Mouse (Mus musculus): ENCODE data around the gene Abcc1.

Abcc1 gene

DNA sequence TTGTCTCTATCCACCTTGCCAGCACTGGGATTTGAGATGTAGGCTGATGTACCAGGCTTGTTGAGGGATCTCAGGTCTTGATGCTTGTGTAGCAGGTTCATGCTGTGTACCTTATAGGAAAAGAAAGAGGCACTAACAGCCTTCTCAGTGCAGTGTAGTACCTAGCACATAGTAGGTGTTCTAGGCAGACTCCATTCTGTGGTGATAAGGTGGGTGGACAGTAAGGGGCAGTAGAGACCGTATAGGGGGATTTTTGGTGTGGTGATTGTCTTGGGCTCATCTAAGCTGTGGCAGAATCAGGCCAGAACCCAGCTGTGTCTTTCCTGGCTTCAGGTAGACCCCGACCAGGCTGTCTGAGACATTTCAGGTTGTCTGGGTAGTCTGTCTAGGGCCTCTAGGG is 15.0 kb downstream of the Abcc1 start:
- no peak for DNase-seq (ENCODE audit: low spot score)

DNA sequence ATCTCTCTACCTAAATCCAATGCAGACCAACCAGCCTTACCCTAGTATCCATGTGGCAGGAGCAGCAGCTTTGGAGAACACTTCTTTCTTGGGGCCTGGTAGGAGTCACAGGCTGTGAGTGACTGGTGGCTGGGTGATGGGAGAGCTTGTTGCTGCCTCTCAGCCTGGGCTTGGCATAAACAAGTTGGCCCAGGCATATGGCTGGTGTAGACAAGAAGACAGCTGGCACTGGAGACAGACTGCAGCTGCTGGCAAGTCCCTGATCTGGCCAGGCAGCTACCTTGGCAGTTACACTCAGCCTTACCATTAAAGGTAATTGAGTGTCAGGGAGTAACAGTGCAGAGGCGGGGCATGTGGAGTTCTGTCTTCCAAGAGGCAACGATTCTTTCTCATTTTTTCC is 16.0 kb downstream of the Abcc1 start:
- DNase-seq (ENCODE audit: low spot score), result no peak

DNA sequence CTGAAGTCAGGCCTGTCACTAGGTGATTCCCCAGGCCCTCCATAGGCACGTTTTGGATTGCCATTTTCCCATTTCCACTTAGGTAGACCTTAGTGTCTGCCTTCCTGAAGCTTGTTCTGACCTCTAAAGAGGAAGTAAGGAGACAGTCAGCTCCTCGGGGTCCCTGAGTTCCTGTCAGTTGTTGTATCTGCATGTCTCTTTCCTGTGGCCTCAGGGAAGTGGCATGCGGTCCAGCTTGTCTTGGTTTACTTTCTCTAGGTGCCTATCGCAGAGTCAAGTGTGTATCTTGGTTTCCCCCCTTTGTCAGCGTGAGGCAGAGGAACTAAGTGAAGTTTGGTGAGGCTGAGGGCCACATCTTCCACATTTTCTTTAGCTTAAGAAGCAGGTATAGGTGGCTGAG is 17.3 kb downstream of the Abcc1 start:
- DNase-seq (ENCODE audit: low spot score), result no peak

DNA sequence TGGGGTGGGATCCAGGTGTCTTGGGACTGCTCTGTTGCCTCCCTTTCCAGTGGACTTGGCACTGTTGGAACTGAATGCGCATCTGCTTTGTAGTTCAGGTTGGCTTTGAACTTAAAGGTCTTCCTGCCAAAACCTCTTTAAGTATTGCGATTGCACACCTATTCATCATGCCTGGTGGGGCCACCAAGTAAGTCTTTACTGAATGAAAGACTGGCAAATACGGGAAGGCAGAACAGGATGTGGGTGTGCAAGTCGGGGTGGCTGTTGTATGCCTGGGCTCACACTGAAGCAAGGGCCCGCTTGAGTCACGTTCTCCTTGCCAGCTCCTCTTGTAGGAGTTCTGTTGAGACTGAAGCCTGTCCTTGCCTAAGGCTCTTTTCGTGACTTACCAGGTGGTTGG is 18.5 kb downstream of the Abcc1 start:
- DNase-seq (ENCODE audit: low spot score), result no peak

DNA sequence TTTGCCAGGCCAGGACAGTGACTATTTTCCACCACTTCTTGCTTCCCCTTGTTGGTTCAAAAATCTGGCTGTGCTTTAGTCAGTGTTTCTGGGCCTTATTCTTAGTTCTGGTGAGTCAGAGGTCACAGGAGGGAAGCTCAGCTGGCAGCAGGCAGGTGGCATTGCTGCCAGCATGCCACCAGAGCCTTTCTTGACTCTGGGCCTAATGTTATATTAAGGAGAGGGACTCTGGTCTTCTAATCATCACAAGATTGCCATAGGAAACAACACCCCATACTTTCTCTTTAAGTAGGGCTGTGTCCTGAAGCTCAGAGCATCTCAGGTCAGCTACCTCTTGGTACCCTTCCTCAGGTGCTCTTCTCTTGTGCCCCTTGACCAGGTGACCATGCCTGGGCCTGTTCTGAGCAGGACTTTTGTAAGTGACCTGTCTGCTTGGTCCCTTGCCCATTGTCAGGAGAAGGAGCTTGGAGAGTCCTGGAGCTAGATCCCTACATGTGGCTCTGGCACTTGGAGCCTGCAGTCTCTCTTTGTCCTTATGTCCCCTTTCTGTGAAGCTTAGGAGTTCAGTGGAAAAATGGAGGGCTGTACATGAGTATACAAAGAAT is 19.8 kb downstream of the Abcc1 start:
- DNase-seq (ENCODE audit: low spot score), result no peak

DNA sequence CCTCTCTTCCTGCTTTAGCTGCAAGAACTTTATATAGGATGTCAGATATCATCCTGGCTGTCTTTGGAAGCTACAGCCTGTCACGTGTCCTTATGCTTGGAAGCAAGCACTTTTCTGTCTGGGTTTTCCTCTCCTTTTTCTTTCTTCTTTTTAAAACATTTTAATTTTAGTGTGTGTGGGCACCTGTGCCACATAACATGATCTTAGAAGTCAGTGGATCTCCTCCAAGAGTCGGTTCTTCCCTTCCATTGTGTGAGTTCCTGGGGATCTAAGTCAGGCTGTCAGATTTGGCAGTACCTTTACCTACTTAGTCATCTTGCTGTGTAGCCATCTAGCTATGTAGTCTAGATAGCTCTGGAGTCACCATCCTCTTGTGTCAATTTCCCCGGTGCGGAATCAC is 37.9 kb downstream of the Abcc1 start:
- DNase-seq (ENCODE audit: low spot score), result no peak

DNA sequence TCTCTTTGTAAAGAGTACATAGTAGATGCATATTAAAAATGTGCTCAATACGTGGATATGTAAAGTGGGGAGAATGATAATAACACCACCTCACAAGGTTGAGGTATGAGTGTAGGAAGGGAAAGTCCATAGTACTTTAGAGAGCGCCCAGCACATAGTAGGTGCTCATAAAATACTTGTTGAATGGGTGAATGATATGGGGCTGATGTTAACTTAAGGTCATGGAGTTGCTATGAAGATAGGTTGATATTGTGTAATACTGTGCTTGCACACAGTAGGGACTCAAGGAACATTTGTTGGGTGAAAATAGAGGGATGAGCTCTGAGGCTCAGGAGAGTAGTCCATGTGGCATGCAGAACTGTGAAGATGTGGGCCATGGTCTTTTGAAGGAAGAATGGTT is 42.1 kb downstream of the Abcc1 start:
- no peak for DNase-seq (ENCODE audit: low spot score)

DNA sequence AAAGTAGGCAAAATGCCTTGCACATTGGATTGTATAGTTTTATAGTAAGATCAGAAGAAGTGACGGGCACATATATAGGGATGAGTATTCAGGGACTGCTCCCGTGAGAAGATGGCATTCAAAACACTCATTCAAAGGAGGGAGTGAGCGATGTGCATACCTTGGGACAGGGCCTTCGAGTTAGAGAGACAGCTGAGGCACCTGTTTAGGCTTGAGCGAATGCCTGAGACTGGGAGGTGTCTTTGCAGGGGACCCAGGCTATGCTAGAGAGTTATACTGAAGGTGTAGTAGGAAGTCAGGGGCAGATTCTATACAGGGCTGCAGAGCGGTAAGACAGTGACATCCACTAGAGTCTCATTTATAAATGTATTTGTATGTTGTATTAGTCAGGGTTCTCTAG is 44.3 kb downstream of the Abcc1 start:
- DNase-seq (ENCODE audit: low spot score), result no peak

DNA sequence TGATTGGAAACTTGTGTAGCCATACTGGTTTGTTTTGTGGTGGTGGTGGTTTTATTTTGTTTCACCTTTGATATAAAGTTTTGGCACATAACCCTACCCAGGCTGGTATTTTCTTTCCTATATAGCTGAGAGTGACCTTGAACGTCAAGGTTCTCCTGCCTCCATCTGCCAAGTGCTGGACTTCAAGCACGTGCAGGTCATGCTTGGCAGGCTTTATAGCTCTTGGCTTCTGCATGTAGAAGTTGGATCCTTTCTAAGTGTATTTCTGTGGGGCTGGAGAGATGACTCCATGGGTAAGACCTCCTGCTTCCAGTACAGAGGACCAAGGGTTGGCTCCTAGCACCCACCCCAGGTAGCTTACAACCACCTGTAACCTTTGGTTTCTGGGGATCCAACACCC is 47.8 kb downstream of the Abcc1 start:
- DNase-seq (ENCODE audit: low spot score), result no peak

DNA sequence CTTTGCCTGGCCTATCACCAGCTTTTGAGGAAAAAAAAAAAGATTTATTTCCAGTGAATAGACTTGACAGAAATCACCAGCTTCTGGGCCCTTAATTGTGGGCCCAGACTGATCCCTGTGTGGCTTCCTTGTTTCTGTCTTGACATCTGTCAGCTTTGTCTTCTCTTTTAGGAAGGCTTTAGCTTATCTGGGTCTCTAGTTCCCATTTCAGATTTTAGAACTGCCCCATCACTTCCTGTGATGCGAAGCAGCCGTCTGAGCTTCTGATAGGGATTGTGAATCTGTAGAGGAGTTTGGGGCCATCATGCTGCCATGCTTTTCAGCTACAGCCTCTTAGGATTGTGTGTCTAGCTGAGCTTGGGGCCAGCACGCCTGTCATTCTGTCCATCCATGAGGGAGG is 48.4 kb downstream of the Abcc1 start:
- DNase-seq (ENCODE audit: low spot score), result no peak

DNA sequence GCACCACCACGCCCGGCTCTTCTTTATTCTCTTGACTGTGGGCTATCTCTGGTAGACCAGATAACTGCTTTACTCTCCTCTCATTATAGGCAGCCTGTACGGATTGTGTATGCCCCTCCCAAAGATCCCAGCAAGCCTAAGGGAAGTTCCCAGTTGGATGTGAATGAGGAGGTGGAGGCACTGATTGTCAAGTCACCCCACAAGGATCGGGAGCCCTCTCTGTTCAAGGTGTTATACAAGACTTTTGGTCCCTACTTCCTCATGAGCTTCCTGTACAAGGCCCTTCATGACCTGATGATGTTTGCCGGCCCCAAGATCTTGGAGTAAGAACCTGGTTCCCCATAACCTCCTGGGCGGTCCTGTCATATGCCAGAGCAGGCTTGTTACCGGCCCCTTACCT is 49.3 kb downstream of the Abcc1 start:
- no peak for DNase-seq (ENCODE audit: low spot score)

DNA sequence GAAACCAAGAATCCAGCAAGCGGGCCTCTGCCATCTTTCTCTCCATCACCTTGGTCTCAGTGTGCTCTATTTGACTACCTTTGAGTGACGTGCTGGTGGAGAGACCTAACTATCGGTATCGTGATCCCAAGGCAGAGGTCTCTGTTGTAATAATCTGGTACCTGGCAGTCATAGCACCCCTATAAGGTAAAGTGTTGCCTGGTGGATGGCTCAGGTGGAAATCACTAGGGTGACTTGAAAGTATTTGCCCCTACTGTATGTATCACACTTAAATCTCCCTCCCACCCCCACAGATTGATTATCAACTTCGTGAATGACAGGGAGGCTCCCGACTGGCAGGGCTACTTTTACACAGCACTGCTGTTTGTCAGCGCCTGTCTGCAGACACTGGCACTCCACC is 49.8 kb downstream of the Abcc1 start:
- DNase-seq (ENCODE audit: low spot score), result no peak

DNA sequence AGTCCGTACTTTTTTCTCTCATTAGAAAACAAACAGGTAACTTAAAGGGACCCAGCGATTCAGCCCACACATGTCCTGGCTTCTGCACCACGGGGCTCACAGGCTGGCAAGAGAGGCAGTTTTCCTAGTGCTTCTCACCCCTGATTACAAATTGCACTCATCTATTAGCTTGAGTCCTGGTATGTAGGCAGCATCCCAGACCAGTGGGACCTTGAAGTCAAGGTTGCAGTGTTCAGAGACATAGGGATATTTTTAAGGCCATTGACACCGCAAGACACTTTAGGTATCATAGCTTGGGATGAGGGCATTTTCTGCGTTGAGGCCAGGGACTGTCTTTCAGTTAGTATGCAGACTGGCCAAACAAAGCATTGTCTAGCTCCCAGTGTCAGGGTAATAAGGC is 51.2 kb downstream of the Abcc1 start:
- DNase-seq (ENCODE audit: low spot score), result no peak

DNA sequence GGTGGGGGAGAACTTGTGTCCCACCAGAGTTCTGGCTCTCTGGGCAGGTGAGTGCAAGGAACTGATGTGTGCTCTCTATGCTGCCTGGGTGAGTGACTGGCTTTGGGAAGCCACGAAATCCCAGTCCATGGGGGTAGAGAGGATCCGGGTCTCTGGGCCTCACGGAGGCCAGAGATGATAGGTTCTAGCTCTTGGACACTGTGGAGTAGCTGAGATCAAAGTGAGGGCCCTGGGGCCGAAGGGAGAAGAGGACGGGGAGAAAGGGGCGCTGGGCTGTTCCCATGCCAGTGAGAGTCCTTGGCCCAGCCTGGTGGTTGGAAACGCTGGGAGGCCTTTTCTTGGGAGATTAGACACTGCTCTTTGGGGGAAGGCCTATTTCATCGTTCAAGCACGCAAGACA is 53.8 kb downstream of the Abcc1 start:
- no peak for DNase-seq (ENCODE audit: low spot score)

DNA sequence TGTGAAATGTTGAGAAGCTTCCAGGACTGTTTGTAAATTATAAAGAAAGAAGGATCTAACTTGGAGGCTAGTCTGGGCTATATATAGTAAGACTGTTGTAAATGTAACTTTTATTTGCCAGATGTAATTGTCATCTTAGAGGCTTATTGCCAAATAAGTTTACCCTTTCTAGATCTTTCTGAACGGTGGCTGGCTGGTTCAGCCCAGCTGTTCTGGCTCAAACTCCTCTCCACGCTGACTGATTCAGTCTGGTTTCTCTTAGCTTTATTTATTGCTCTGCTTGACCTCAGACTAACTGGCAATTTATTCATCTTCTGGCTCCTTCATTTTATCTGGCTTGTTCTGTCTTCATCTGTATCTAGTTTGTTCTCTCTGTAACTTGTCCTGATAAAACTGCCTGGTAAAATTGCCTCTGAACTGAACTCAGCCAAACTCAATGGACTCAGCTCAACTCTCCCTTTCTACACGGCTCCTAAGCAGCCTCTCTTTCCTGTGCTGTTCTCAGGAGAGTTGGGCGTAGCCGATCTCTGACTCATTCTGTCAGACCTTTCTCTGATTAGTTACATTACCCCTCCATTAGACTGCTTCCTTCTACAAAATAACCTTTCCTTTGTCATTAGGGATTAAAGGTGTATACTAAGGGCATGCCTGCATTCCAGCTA is 55.7 kb downstream of the Abcc1 start:
- no peak for DNase-seq (ENCODE audit: low spot score)

DNA sequence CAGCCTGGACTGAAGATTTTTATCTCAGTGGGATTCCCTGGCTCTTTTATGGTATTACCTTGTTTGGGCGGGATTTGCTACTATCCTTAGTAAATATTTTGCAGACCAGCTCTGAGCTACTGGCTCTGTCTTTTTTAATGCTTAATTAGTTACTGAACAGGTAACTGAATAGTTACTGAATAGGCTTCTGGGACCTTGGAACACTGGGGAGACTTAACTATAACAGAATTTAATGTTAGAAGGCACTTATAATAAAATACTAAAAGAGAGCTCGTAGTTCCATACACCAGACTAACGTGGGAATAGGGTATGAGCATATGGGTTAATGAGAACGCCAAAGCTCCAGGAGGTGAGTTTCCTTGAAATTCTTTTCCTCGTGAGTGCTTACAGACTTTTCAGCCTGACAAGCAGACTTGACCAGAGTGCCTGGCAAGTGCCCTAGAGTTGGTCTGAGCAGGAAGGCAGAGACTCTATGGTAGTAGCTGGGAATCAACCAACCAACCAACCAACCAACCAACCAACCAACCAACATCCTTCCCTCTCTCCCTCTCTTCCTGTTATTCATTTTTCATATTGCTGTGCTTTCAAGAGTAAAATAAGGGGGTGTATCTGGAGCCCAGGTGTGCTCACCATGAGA is 59.3 kb downstream of the Abcc1 start:
- DNase-seq (ENCODE audit: low spot score), result no peak

DNA sequence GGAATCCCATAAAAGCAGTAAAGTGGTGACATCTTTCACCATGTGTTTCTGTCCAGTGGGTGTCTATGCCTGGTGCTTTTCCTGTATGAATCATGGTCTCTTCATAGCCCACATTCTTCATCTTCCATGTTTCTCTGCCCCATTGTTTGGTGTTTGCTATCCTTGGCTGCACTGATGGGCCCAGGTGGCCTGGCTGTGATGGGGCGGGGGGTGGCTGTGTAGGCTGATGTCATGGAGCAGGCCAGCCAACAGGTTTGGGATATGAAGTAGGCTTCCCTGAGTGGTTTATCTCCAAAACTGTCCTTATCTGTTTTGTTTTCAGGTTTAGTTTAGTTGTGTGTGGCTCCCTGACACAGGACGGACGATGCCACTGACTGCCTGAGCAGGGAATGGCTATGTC is 60.7 kb downstream of the Abcc1 start:
- DNase-seq (ENCODE audit: low spot score), result no peak

DNA sequence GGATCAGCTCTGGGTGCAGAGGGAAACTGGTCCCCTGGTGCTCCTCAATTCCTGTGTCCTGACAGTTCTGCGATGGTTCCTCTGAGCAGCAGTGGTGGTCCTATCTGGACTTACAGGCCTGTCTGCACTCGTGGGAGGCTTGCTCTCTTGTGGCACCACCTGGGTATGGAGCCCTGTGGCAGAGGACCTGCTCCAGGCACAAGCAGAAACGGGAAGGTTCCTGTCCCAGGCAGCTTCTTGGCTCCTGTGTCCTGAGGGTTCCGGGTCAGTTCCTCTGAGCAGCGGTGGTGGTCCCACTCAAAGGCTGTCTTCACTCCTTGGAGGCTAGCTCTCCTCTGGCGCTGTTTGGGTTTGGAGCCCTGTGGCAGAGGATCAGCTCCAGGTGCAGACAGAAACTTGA is 68.0 kb downstream of the Abcc1 start:
- no peak for DNase-seq (ENCODE audit: low spot score)

DNA sequence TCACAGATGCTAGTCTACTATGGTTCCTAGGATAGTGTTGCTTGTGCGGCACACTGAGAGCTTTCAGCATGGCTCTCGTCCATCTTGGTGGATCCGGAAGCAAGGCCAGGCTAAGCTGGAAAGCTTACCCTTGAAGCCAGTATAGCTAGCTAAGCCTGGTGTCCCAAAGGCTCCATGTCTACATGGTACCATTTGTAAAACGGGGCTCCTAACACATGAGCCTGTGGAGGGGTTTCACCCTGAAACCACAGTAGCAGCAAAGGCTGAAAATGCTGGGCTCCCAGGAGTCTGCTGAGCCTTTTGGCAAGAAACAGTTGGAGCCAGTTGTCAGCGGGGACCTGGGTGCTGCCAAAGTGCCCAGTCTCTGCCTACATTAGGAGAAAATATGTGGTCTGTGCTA is 71.6 kb downstream of the Abcc1 start:
- DNase-seq (ENCODE audit: low spot score), result no peak

DNA sequence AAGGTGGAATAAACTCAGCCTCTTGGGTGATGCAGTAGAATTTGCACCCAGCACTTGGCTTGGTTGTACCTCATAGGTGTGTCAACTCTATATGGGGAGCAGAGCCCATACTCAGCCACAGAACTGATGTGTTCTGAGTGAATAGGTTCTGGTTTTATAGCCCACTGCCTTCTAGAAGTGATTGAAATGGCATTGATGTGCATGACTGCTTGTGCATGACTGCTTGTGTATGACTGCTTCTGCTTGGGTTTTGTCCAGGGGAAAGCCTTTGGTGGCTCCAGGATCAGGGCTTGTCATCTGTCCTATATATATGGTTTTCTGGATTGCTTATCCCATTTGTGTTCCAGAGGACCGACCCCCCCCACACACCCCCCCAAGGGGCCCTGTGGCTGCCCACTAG is 74.2 kb downstream of the Abcc1 start:
- no peak for DNase-seq (ENCODE audit: low spot score)

DNA sequence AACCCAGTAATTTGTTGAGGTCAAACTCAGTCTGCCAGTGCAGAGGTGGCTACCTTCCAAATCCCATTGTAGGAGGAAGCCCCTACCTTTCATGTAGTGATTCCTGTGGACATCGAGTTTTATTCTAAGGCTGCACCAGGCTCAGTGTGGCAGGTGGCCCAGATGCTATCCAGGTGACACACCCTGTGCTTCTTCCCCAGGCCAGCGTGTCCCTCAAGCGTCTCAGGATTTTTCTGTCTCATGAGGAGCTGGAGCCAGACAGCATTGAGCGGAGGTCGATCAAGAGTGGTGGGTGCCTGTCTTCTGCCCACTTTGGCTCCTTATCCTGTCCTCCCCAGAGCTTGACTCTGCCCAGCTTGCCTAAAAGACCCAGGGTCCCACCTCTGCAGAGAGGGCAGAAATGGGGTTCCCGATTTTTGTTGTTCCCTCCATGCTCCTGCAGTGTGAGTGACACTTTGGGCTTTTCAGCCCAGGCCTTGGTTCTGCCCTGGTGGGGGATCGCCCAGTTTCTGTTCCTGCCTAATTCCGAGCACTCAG is 76.2 kb downstream of the Abcc1 start:
- no peak for DNase-seq (ENCODE audit: low spot score)

DNA sequence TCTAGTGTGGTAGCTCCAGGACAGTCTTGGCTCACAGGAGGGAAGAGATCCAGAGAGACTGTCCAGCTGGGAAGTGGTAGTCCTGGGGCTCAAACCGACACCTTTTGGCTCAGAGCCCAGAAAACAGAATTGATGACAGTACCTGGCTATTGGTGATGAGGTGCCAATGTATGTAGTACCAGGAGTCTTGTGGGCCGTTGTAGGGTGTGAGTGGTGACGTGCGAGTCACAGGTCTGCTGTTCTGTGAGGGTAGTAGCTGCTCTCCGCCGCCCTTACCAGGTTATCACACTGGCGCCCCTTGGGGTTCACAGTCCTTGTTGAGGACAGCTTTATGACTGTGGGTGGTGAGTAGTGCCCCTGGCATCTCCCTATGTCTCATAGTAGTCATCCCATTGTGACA is 77.2 kb downstream of the Abcc1 start:
- no peak for DNase-seq (ENCODE audit: low spot score)

DNA sequence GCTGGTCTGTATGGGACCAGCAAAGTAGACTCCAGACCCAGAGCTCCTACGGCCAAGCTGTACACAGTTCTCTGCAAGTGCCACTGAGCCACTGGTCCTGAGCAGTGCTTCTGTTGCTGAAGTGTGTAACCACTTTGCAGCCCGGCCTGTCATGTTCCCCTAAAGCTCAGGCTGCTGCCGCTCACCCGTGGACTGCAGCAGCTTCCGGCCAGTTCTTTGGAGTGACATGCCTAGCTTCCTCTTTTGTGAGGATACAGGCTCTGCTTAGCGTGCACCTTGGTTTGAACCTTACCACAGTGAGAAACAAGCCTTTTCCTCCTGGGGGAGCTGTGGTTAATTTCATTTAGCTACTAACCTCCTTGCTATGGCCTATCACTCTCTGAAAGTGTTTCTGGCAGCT is 77.7 kb downstream of the Abcc1 start:
- DNase-seq (ENCODE audit: low spot score), result no peak
